Mouse (Mus musculus) Muller cell, postnatal 12 days (primary cell): Measurements from ENCODE around the gene Rnf38.
A peak's percentile ranks its signal among the peaks of the same experiment; 100 is the strongest.

ENCODE experiments used
- DNase-seq: peaks from one replicate; pipeline ENCODE4 v3.0.0-alpha.2; 2015; ENCODE audit errors: inconsistent ontology term

Gene Rnf38

GRCm38 (mm10) chr4:44233713-44234003, at the start of gene Rnf38:
Rnf38 (minus strand) TSS chr4:44233789.
- no peak for DNase-seq

DNA sequence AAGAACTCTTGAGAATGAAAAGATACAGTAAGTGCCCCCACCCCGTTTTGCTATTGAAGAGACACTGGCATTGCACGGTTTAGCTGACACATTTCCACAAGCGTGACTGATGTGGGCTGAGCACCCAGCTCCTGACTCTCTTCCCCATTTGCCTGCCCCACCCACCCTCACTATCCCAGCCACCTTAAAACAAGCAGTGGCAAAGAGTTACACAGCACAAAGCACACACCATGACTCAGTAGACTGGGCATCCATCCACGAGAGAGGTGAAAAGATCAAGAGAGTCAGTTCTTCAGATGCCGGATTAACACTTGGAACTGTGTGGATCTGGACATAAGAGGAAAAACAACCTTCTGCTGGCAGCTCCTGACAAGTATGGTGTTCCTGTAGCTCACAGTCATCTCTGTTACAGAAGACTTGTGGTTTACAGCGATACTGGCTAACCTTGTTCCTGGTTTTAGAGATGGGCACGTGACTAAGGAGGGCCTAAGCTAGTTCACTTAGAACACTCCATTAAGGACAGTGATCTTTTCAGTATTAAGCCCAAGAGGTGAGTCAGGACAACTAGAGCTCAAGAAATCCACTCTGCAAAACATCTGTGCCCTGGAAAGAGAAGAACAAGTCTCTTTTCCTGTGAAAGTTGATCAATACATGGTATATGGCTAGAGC, 48.1 kb upstream of the Rnf38 start:
- peak; percentile 71 for DNase-seq

- DNase-seq: no peak
Observed at GRCm38 (mm10) chr4:44271134-44271533, 37.5 kb upstream of the Rnf38 start.

GRCm38 (mm10) chr4:44269376-44269817, 35.8 kb upstream of the Rnf38 start:
- DNase-seq: no peak

GRCm38 (mm10) chr4:44267437-44267836, 33.8 kb upstream of the Rnf38 start:
- DNase-seq: no peak

DNA sequence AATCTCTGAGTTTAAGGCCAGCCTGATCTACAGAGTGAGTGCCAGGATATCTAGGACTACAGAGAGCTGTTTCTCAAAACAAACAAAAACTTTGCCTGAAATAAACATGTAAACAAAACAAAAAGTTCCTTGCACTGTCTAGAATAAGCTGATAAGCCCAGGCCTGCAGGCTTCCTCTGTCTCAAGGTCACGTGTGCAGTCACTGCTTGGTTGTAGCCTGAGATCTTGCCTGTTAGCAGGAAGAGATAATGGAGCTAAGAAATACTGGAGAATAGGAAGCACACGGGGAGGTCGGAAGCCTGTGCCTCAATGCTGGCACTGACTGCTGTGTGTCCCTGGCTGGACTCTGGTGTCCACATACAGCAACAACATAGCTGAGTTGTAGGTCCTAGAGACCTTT, 31.9 kb upstream of the Rnf38 start:
- DNase-seq: no peak

- peak; percentile 64 for DNase-seq
Observed at GRCm38 (mm10) chr4:44260244-44260643, 26.7 kb upstream of the Rnf38 start.

DNA sequence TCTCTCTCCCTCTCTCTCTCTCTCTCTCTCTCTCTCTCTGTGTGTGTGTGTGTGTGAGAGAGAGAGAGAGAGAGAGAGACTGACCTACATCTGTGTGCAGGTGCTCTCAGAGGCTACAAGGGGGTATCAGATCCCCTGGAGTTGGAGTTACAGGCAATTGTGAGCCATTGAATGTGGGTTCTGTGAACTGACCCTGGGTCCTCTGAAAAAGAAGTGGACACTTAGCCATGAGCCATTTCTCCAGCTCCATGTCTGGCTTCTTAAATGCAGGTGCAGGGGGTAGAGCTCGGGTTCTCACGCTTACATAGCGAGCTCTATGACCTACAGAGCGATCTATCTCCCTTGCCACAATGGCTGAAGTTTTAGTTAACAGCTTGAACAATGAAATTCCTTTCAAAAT, 25.5 kb upstream of the Rnf38 start:
- DNase-seq: no peak

- no peak for DNase-seq
Observed at GRCm38 (mm10) chr4:44254579-44254978, 21.0 kb upstream of the Rnf38 start.

- no peak for DNase-seq
Observed at GRCm38 (mm10) chr4:44253191-44253590, 19.6 kb upstream of the Rnf38 start.

GRCm38 (mm10) chr4:44251966-44252916, 18.7 kb upstream of the Rnf38 start:
- DNase-seq: no peak

DNA sequence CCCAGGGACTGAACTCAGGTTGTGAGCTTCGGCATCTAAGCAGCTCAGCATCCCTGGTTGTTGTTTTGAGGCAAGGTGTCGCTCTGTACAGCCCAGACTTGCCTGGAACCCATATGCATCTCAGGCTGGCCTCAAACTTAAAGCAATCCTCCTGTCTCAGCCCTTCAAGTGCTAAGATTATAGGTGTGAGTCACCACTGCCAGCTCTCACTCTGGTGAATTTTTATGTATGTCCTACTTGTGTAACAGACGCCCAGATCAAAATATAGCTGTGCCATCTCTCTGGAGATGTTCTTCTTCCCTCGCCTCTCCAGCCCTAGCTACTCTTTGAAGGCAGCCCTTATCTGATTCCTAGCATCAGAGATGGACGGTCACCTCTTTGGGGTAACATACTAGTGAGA, 17.9 kb upstream of the Rnf38 start:
- DNase-seq: no peak

- no peak for DNase-seq
Observed at GRCm38 (mm10) chr4:44249705-44250104, 16.1 kb upstream of the Rnf38 start.

DNA sequence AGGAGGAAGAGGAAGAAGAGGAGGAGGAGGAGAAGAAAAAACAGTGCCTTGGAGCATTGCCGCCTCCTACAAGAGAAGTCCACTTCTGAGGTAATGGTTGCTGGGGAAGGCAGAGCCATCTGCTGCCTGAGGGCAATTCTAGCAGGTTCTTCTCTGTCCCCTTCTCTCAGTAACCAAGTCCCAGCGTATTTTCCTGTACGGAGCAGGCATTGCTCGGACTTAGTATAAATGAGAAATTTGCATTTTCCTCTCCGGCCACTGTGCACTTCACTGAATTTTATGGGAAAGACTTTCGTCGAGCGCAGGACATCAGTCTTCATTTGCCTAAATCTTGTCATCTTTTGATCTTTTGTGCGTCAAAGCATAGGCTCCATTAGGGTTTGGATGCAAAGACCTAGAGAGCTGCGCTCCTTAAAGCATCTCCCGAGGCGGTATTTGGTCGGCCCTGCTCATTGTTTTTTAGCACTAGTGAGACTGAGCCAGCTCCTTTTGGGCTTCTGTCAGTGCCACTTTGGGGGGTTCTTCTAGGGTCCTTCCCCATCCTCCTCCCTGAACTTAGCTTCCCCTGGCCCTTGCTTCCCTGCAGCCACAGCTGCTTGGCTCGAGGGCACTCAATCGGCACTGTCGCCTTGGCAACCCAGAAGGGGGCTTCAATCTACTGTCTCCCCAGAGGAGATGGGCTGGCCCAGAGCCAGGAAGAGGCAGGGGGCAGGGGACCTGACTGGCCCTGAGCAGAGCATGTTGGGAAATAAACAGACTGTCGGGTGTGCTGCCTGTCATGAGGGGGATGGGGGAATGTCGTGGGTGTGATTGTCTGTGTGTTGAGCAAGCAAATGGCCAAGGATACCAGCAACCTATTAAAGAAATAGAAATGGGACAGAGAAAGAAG, 13.7 kb upstream of the Rnf38 start:
- peak; percentile 39 for DNase-seq

DNA sequence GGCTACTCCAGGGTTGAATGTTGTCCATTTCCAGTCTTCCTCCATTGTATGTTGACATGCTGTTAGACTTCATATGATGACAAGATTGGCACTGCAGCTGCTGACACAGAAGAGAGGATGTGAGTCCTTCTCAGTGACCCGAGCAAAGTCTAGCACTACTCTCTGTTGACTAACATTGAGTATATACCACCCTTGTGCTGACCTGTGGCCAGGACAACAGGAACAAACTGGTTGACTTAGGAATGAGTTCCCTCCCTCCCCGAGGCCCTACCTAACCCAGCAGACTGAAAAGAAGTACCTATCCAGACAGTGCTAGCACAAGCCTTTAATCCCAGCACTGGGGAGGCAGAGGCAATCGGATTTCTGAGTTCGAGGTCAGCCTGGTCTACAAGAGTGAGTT, 12.7 kb upstream of the Rnf38 start:
- DNase-seq: no peak

- peak; percentile 58 for DNase-seq
Observed at GRCm38 (mm10) chr4:44241638-44242037, 8.0 kb upstream of the Rnf38 start.

GRCm38 (mm10) chr4:44235946-44236345, 2.4 kb upstream of the Rnf38 start:
- no peak for DNase-seq

- DNase-seq: peak; percentile 97
Observed at GRCm38 (mm10) chr4:44234004-44234866, 646 bp upstream of the Rnf38 start.

DNA sequence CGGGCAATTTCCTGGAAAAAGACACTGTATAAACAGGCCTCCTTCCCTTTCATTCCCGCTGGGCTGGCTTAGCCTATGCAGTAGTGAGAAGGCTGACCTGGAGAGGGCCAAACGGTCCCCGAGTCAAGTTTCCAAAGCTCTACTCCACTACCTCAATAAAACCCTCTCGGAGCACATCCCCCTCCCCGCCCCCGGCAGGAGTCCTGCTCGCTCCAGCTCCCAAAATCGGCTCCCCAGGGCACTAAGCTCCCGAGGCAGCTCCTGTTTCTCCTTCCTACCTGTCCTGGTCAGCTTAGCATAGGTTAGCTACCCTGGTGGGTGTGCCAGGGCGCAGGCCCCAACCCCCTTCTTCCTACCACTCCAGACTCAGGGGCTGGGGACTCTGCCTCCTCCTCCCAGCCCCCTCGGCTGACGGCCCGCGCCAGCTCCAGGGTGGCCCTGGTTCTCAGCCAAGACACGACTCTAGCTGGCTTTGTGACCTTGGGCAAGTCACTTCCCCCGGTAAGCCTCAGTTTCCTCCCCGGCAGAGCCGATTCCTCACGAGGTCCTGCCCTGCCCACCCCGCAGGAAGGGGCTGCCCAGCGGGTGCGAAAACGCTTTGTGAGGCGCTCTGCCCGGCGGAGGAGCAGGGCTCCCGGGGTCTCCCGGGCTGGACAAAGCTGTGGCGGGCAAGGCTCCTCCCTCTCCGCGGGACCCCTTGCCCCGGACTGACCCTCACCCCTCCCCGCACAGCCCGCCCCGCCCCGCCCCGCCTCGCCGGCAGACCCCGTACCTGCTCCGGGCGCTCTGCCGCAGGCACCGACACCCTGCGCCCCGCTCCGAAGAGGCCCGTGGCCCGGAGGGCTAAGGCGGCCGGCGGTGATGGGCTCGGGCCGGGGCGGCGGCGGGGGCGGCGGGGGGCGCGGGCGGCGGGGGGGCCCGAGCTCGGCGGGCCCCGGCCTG, 547 bp downstream of the Rnf38 start:
- peak; percentile 47 for DNase-seq

DNA sequence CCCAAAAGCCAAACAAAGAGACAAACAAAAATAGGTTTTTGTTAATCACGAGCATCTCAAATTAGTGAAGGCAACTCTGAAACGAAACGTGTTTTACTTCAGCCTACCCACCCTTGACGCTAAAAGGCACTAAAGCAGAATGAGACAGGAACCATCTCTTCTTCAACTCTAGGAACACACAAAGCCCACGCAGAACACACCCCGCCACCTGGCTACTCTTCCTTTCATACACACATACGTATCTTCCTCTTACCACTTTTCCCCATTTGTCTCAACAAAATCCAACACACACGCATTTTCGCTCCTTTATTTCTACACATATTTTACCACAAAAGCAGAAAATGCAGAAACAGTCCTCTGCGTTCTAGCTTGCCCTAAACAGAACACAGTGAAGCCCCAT, 8.5 kb downstream of the Rnf38 start:
- no peak for DNase-seq
